Mouse (Mus musculus) MEL (cell line): Measurements from ENCODE around the gene Pdzd3. TPM values are rescaled to one million over a fixed set of nuclear protein-coding genes. Genes with fewer than 3 reads are reported as not detected.

Source experiments
- DNase-seq: peaks from one replicate; pipeline ENCODE4 v3.0.0; 2011; ENCODE audit warnings: low read depth, low spot score
- H3K27ac ChIP-seq: 2 replicates; pipeline ENCODE4 v1.5.1; 2012; ENCODE audit warnings: low read depth, mild to moderate bottlenecking, control low read depth, low read length, moderate library complexity; ENCODE audit not compliant: control insufficient read depth
- H3K27me3 ChIP-seq, 2 experiments: fragments of 150-350 bp in 1 of 2; sonication (generic) in 1 of 2; 2 replicates each; pipeline ENCODE4 v1.6.1; 2012; ENCODE audit warnings: low read length in 2 of 2, mild to moderate bottlenecking in 2 of 2, improper control_type of control experiment in 1 of 2, moderate library complexity in 1 of 2; ENCODE audit not compliant: insufficient read depth in 2 of 2, control insufficient read depth in 1 of 2
- H3K36me3 ChIP-seq, 2 experiments: 2 replicates each; pipeline ENCODE4 v1.6.1; 2012 to 2014; ENCODE audit warnings: low read length in 2 of 2, improper control_type of control experiment in 1 of 2, inconsistent platforms in 1 of 2, mild to moderate bottlenecking in 1 of 2; ENCODE audit not compliant: insufficient read depth in 2 of 2, control insufficient read depth in 1 of 2
- H3K4me1 ChIP-seq, 2 experiments: fragments of 150-350 bp in 1 of 2; sonication (generic) in 1 of 2; 2 replicates each; pipeline ENCODE4 v1.6.1; 2012; ENCODE audit warnings: low read length in 2 of 2, improper control_type of control experiment in 1 of 2, mild to moderate bottlenecking in 1 of 2; ENCODE audit not compliant: insufficient read depth in 2 of 2, control insufficient read depth in 1 of 2
- H3K4me3 ChIP-seq, 2 experiments: fragments of 150-350 bp in 1 of 2; sonication (generic) in 1 of 2; 2 replicates each; pipeline ENCODE4 v1.5.1; 2012; ENCODE audit warnings: low read depth in 2 of 2, low read length in 2 of 2, mild to moderate bottlenecking in 2 of 2, moderate library complexity in 2 of 2, control low read depth in 1 of 2, improper control_type of control experiment in 1 of 2; ENCODE audit not compliant: control insufficient read depth in 1 of 2, insufficient read depth in 1 of 2
- H3K79me2 ChIP-seq: 2 replicates; pipeline ENCODE4 v1.6.1; 2012; ENCODE audit warnings: mild to moderate bottlenecking, low read length, moderate library complexity; ENCODE audit not compliant: control insufficient read depth, poor library complexity, insufficient read depth
- H3K9ac ChIP-seq: 2 replicates; pipeline ENCODE4 v1.6.1; 2012; ENCODE audit warnings: low read depth, mild to moderate bottlenecking, control low read depth, low read length, moderate library complexity; ENCODE audit not compliant: control insufficient read depth, poor library complexity, severe bottlenecking
- H3K9me3 ChIP-seq: fragments of 150-350 bp; sonication (generic); replicated peaks from 2 replicates; pipeline ENCODE4 v1.6.1; 2012; ENCODE audit warnings: mild to moderate bottlenecking, low read length, improper control_type of control experiment, moderate library complexity; ENCODE audit not compliant: insufficient read depth
- CHD2 ChIP-seq: IDR thresholded peaks from 2 replicates; pipeline ENCODE4 v1.6.1; 2011; ENCODE audit warnings: low read length, improper control_type of control experiment
- CTCF ChIP-seq, 3 experiments: IDR thresholded peaks in 2 of 3; conservative IDR thresholded peaks in 1 of 3; 2 replicates each; pipeline ENCODE4 v1.5.1; 2011 to 2012; ENCODE audit warnings: low read length in 3 of 3, low read depth in 2 of 3, mild to moderate bottlenecking in 2 of 3, improper control_type of control experiment in 1 of 3, inconsistent platforms in 1 of 3, mixed read lengths in 1 of 3, moderate library complexity in 1 of 3; ENCODE audit not compliant: control insufficient read depth in 1 of 3, insufficient read depth in 1 of 3, poor library complexity in 1 of 3, severe bottlenecking in 1 of 3
- GATA1 ChIP-seq: IDR thresholded peaks from 2 replicates; pipeline ENCODE4 v1.6.1; 2011; ENCODE audit warnings: low read depth, low read length, improper control_type of control experiment
- MAZ ChIP-seq: IDR thresholded peaks from 2 replicates; pipeline ENCODE4 v1.6.1; 2012; ENCODE audit warnings: low read depth, mild to moderate bottlenecking, inconsistent platforms, low read length, improper control_type of control experiment
- MYC ChIP-seq: IDR thresholded peaks from 2 replicates; pipeline ENCODE4 v1.6.1; 2011; ENCODE audit warnings: low read depth, mild to moderate bottlenecking, low read length, improper control_type of control experiment, moderate library complexity
- NRF1 ChIP-seq: IDR thresholded peaks from 2 replicates; pipeline ENCODE4 v1.6.1; 2014; ENCODE audit warnings: low read depth, mild to moderate bottlenecking, inconsistent platforms, low read length, improper control_type of control experiment, moderate library complexity; ENCODE audit not compliant: poor library complexity, insufficient read depth, severe bottlenecking
- POLR2A ChIP-seq, 2 experiments: IDR thresholded peaks; 2 replicates each; pipeline ENCODE4 v1.6.1; 2011 to 2012; ENCODE audit warnings: low read length in 2 of 2, mild to moderate bottlenecking in 2 of 2, control low read depth in 1 of 2, improper control_type of control experiment in 1 of 2, low read depth in 1 of 2, moderate library complexity in 1 of 2; ENCODE audit not compliant: control insufficient read depth in 1 of 2, insufficient read depth in 1 of 2, poor library complexity in 1 of 2
- POLR2AphosphoS2 ChIP-seq: IDR thresholded peaks from 2 replicates; pipeline ENCODE4 v1.6.1; 2011; ENCODE audit warnings: low read length, improper control_type of control experiment
- RAD21 ChIP-seq: IDR thresholded peaks from 2 replicates; pipeline ENCODE4 v1.6.1; 2011; ENCODE audit warnings: mild to moderate bottlenecking, low read depth, low read length, improper control_type of control experiment
- SMC3 ChIP-seq: IDR thresholded peaks from 2 replicates; pipeline ENCODE4 v1.6.1; 2011; ENCODE audit warnings: low read depth, low read length, improper control_type of control experiment
- TBP ChIP-seq: IDR thresholded peaks from 2 replicates; pipeline ENCODE4 v1.8.0; 2011; ENCODE audit warnings: low read depth, low read length, improper control_type of control experiment
- USF2 ChIP-seq, 2 experiments: IDR thresholded peaks; 2 replicates each; pipeline ENCODE4 v1.6.1; 2011 to 2012; ENCODE audit warnings: improper control_type of control experiment in 2 of 2, low read length in 2 of 2, borderline replicate concordance in 1 of 2, inconsistent platforms in 1 of 2, low read depth in 1 of 2, mild to moderate bottlenecking in 1 of 2; ENCODE audit not compliant: insufficient read depth in 1 of 2
- ZC3H11A ChIP-seq: IDR thresholded peaks from 2 replicates; pipeline ENCODE4 v1.6.1; 2012; ENCODE audit warnings: low read depth, mild to moderate bottlenecking, inconsistent platforms, low read length, improper control_type of control experiment
- ZMIZ1 ChIP-seq: IDR thresholded peaks from 2 replicates; pipeline ENCODE4 v1.6.1; 2012; ENCODE audit warnings: low read depth, mild to moderate bottlenecking, inconsistent platforms, low read length, improper control_type of control experiment, moderate library complexity
- ZNF384 ChIP-seq: IDR thresholded peaks from 2 replicates; pipeline ENCODE4 v1.6.1; 2012; ENCODE audit warnings: low read depth, mild to moderate bottlenecking, inconsistent platforms, low read length, improper control_type of control experiment
- polyA plus RNA-seq, 2 experiments: library from polyadenylated mRNA; stranded (reverse) in 1 of 2; unstranded in 1 of 2; fragments of >175 nt in 1 of 2; fragments of >200 nt in 1 of 2; gene quantifications; 2 replicates each; pipeline versions ENCODE4 v1.2.1 to v1.2.4; 2012; ENCODE audit warnings: low replicate concordance in 2 of 2, low read depth in 1 of 2; ENCODE audit not compliant: insufficient read length in 2 of 2, insufficient read depth in 1 of 2, missing spikeins in 1 of 2
- total RNA-seq: library from RNA; depleted of rRNA; stranded (reverse); fragments of 300-350 nt; gene quantifications from 2 replicates; pipeline ENCODE4 v1.2.3, GENCODE M21; 2012

Pdzd3 gene
- total and polyA plus RNA-seq, 3 experiments, result 0.06 TPM; not detected in 2

- no peaks in the 10 kb centered on the region for H3K27me3 ChIP-seq
Observed at GRCm38 (mm10) chr9:44240399-44240798, 10.9 kb downstream of the Pdzd3 start, which contains the start of gene Ccdc153. Gene Ccdc153 (plus strand): TSS chr9:44240676.

GRCm38 (mm10) chr9:44239447-44239846 lies 11.8 kb downstream of the Pdzd3 start:
- Histone ChIP-seq H3K4me1 (no peaks in the 10 kb centered on the region), H3K27ac (no peak overlapping the region), H3K9me3 (no peaks in the 10 kb centered on the region), H3K9ac (no peak overlapping the region), H3K4me3 (no peak overlapping the region), H3K27me3 (no peaks in the 10 kb centered on the region), H3K36me3 (peaks cover 0 to 2% of the 10 kb centered on the region in 2 experiments; a peak in 2 of 4 replicates), H3K79me2 (peaks cover 1% of the 10 kb centered on the region; the same call in 1 of the 2 replicates)
- DNase-seq, result peak; percentile 73
- TF ChIP-seq ZNF384 (peak; percentile 18; the same call in 1 of the 2 replicates), SMC3 (peak; percentile 84), ZC3H11A (peak; percentile 66), MAZ (0 out of 2 replicates have a peak, but pooled peaks have one; percentile 46), RAD21 (peak; percentile 78), TBP (no peak), GATA1 (no peak), CTCF (IDR thresholded peaks at IDR 0.05 in 2 of 3, conservative IDR thresholded peaks at IDR 0.05 in 1 of 3; ENCODE audit: control insufficient read depth in 1 of 3, insufficient read depth in 1 of 3, low read depth in 2 of 3, low read length in 3 of 3, poor library complexity in 1 of 3, severe bottlenecking in 1 of 3) (peak; percentile 86 to 87 (median 87))

More at GRCm38 (mm10) chr9:44240399-44240798, 10.9 kb downstream of the Pdzd3 start, which contains the start of gene Ccdc153:
- no peaks in the 10 kb centered on the region for H3K4me1 ChIP-seq
- TF ChIP-seq MYC (no peak), POLR2A (IDR thresholded peaks at IDR 0.05; ENCODE audit: control insufficient read depth in 1 of 2, insufficient read depth in 1 of 2, low read depth in 1 of 2, low read length in 2 of 2, poor library complexity in 1 of 2) (no peak), CHD2 (no peak), USF2 (IDR thresholded peaks at IDR 0.05; ENCODE audit: borderline replicate concordance in 1 of 2, insufficient read depth in 1 of 2, low read depth in 1 of 2, low read length in 2 of 2) (no peak), GATA1 (no peak), POLR2AphosphoS2 (no peak), MAZ (no peak), CTCF (IDR thresholded peaks at IDR 0.05 in 2 of 3, conservative IDR thresholded peaks at IDR 0.05 in 1 of 3; ENCODE audit: control insufficient read depth in 1 of 3, insufficient read depth in 1 of 3, low read depth in 2 of 3, low read length in 3 of 3, poor library complexity in 1 of 3, severe bottlenecking in 1 of 3) (no peak), NRF1 (no peak), ZMIZ1 (no peak)
- H3K79me2 ChIP-seq, result no peaks in the 10 kb centered on the region
- peaks cover 0 to 1% of the 10 kb centered on the region in 2 experiments; a peak in 2 of 4 replicates for H3K36me3 ChIP-seq
- no peaks in the 10 kb centered on the region for H3K9me3 ChIP-seq
- no peak within 1 kb of the TSS for H3K4me3 ChIP-seq
- DNase-seq, result no peak
- H3K27ac ChIP-seq, result no peak within 1 kb of the TSS
- H3K9ac ChIP-seq, result no peak within 1 kb of the TSS
